Mouse (Mus musculus): ENCODE measurements around the gene Dynlt1f. TPM values are rescaled to one million over a fixed set of nuclear protein-coding genes. Genes with fewer than 3 reads are reported as not detected.
"Not testable (repeated sequence)": the region's sequence is repeated elsewhere in the genome, so short reads cannot be mapped to it uniquely, and the experiment has no call there.

Gene Dynlt1f
- polyA plus RNA-seq, 3 experiments from 2014 or later = 70.8 to 107 (median 72.0) TPM

DNA sequence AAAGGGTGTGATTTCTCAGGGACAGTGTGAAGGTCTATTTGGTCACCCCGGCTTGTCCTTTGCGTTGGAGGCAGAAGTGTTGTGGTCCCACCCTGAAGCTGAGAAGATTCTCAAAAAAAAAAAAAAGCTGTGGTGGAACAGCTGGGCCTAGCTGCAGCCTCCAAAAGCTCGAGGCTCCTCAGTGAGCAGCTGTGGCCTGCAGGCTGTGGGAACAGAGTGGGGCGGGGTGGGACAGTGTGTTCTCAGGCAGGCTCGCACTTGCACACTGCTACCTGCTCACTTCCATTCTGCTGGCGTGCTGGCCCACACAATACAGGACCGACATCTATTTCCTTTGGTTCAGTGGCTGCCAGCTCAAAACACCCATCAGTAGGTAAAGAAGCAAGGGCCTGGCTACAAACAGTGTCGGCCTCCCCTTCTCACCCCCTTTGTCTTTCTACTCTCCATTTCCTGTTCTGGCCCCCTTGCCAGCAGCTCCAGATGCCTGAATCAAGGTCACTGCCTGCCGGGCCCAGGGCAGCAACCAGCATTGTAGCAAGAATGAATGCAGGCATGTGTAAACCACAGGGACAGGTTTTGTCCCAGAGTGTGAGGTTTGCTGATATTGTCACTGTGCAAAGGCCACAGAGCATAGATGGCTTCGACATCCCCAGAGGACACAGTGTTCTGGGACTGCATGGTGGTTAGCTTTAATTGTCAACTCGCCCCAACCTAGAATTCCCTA lies 5.6 kb upstream of the Dynlt1f start:
- ATAC-seq = not testable (repeated sequence)

DNA sequence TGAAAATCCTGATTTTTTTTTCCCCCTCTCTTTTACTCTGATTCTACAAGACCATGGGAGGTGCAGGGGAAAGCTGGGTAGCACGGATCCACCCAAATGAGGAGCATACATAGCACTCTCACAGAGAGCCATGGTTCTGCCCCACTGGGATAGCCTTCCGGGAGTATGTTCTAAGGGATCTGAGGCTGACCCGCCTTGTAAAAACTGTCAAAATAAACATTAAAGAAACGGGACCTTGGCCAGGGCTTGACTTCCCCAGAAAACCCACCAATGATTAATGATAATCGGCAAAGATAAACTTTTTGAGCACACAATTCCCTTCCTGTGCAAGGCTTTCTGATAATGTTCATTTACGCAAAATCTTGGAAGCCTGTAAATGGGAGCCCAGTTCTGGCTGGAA lies 4.9 kb upstream of the Dynlt1f start:
- not testable (repeated sequence) for ATAC-seq

DNA sequence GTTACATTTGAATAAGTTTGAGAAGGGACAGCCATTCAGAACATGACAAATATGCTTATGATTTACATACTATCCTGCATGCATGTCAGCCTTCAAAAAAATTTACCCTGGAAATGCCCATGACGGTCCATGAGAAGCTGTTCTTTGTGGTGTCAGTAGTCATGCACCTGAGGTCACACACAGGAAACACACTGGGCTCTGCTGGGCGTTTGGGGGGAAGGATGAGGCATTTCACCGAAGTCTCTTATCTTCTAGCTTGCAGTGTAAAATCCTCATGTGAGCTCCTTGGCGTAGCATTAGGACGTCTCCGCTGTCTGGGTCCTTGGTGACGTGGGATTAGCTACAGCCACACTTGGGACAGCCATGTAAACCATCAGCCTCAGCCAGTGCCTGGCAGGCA lies 3.1 kb upstream of the Dynlt1f start, which contains the start of gene Sytl3:
Gene Sytl3, plus strand, starts transcription at position 293 of the 400 bp plus-strand sequence.
- peak; percentile 7 for ATAC-seq

DNA sequence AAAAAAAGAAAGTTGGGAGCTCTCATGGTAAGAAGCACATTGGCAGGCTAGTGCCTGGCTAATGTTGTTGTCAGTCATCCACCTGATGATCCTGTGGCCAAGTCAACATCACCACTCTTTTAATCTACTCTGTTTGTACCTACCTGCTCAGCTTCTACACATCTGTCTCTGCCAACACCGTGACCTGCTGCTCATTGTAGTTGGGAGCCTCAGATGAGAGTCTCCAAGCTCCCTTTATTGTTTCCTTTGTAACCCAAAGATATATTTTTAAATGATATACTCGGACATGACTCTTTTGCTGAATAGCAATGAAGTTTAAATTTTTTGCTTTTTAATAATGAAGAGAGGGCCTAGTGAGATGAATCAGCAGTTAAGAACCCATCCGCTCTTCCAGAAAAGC lies 771 bp upstream of the Dynlt1f start:
- not testable (repeated sequence) for ATAC-seq

- peak; percentile 24 for ATAC-seq
Measured at GRCm38 (mm10) chr17:6655087-6655511, 601 bp downstream of the Dynlt1f start.

GRCm38 (mm10) chr17:6653341-6653946 lies 2.3 kb downstream of the Dynlt1f start:
- ATAC-seq = not testable (repeated sequence)

- ATAC-seq = not testable (repeated sequence)
Measured at GRCm38 (mm10) chr17:6650904-6651565, 4.7 kb downstream of the Dynlt1f start.

DNA sequence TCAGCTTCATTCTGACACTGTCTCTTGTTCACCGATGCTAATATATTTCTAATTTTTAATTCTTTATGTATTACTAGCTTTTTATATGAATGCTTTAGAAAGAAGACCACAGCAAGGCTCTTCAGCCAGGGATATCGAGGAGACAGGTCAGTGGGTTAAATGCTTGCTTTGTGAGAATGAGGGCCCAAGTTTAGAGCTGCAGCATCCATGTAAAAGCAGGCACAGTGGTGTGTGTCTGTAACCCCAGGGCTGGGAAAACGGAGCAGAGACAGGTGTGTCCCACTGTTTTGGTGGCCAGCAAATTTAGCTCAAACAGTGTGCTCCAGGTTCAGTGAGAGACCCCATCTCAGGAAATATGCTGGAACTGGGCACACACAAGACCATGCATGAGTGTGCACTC lies 8.2 kb downstream of the Dynlt1f start:
- not testable (repeated sequence) for ATAC-seq

- not testable (repeated sequence) for ATAC-seq
Measured at GRCm38 (mm10) chr17:6646841-6647240, 8.9 kb downstream of the Dynlt1f start.

DNA sequence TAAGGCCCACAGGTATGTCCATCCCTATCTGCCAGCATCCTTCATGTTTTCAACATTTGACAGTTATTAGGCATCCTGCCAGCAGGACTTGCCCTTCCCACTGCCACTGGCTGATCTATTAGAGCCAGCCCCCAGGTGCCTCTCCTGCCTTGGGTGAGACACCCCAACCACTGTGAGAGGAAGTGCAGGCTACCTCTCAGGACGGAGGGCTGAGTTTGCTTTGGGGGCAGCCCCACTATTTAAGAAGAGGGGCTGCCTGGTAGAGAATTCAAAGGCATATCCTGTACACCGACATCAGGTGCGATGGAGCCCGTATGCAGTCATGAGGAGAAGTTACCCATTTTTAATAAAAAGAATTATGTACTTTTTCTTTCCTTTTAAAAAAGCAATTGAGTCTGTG lies 10.0 kb downstream of the Dynlt1f start:
- ATAC-seq = not testable (repeated sequence)

DNA sequence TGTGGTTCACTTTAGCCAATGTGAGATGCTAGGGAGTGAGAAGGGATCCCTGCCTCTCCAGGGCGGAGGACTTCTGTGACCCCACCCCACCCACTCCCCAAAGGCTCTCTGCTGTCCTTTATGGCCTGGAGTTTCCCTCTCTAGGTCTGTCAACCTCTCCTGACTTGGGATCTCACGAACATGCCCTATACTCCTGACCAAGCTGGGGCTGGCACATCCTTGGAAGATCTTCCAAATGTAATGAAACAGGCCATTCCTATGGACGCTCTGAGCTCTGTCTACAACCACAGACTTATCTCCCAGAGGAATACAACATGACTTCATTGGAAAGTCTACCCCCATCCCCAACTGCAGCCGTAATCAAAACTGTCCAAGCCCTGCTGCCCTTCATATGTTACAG lies 11.0 kb downstream of the Dynlt1f start:
- ATAC-seq = not testable (repeated sequence)

DNA sequence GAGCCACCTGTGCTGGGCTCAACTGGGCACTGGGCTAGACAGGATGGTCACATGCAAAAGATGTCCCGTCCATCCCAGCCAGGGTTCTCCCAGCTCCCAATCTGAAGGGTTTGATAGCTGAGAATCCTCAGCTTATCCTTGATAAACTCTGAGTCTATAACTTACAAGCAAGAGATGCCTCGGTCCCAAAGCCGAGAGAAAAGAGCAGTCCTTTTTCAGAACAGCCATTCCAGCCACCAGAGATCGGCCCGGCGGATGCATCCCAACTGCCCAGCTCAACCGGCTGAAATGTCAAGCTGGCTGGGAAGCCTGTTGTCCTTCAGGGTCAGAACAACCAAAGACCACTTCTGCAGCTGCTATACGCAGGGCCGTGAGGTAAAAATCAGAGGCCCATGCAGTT lies 11.5 kb downstream of the Dynlt1f start:
- not testable (repeated sequence) for ATAC-seq

GRCm38 (mm10) chr17:6640771-6641429 lies 14.8 kb downstream of the Dynlt1f start:
- ATAC-seq = peak; percentile 60

GRCm38 (mm10) chr17:6640044-6640637 lies 15.6 kb downstream of the Dynlt1f start:
- ATAC-seq = not testable (repeated sequence)

DNA sequence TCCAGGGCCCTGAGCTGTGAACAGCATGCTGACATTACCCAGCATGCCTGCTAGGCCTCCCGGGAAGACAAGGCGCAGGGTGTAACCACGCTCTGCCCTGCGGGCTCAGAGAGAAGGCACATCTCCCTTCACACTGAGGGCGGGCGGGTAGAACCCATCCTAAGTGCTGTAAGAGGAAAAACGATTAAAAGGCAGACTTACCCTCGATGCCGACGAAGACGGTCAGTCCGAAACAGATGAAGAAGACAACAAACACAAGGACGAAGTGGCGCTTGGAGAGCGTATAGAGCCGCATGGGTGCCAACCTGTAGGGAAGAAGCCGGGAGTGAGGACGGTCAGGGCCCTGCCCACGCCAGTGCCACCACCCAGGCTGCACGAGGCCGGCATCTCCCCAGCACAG lies 16.2 kb downstream of the Dynlt1f start:
- not testable (repeated sequence) for ATAC-seq

DNA sequence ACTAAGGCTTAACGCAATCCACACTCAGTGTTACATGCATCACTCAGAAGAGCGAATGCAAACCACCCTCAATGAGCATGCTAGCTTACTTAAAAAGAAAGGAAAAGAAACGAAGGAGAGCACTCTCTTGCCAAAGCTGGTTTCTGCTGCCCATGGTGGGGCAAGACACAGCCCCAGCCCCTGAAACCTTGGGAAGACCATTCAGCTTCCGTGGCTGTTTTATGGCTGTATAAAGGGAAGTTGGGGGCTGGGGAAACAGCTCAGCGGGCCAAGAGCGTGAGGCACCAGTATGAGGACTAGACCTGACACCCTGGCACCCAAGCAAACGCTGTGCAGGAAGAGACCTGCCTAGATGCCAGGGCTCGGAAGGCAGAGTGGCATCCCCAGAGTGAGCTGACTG lies 17.3 kb downstream of the Dynlt1f start:
- not testable (repeated sequence) for ATAC-seq

GRCm38 (mm10) chr17:6637434-6637833 lies 18.3 kb downstream of the Dynlt1f start:
- ATAC-seq = not testable (repeated sequence)

- no peak for ATAC-seq
Measured at GRCm38 (mm10) chr17:6636861-6637260, 18.8 kb downstream of the Dynlt1f start.

- ATAC-seq = not testable (repeated sequence)
Measured at GRCm38 (mm10) chr17:6635781-6636180, 19.9 kb downstream of the Dynlt1f start.

DNA sequence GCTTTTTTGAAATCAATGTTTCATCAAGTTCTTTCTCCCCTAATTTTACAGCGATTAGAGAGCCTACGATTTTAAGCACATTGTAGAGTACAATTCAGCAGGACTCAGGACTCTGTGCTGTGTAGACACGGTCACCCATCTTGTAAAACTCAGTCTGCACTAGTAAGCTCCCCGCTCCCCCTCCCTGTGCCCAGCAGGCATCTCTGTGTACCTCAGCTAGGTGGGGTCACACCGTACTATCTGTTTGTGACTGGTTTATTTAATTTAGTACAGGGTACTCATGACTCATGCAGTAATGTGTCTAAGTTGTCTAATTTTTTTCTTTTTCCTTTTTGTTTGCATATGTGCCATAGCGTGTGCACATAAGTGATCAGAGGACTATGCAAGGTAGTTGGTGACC lies 22.9 kb downstream of the Dynlt1f start:
- ATAC-seq = not testable (repeated sequence)

DNA sequence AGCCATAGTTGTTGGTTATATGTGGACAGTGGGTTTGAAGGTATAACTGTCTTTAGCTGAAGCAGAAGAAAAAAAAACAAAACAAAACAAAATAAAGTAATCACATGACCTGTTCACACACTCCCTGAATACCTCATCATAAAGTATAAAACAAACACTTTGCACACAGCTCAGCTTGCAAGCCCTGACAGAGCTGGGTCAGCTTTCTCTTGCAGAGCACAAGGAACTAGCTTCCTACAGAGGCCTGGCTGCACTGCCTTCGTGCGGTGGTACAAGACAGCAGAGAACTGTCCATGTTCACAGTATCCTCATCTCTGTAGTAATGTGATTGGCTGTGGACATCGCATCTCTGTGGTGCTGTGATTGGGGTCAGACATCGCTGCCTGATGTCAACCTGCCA lies 25.3 kb downstream of the Dynlt1f start:
- ATAC-seq = not testable (repeated sequence)

DNA sequence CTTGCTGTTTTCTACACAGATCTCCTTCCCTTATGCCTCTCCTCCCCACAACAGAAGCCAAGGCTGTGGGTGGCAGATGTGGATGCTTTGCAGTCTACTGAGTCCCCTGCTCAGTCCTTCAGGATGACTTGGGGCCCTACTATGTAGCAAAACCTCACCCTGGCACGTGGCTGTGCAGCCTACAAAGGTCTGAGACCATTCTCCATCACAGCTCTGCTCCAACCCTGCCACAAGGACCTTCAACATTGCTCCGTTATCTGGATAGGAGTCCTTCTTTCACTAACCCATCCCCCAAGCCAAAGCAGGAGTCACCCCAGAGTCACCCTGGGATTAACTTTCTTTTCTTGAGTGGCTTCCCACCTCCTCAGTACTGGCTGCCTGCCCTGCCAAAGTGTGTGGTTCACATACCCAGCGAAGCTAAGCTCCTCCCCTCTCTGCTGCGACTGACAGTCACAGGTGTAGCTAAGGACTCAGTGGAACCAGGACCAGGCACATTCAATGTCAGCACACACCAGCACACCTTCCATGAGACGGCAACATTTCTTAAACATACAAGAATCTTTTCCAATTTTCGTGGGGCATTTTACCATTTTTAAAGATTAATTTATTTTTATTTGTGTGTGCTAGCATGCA lies 30.7 kb downstream of the Dynlt1f start:
- ATAC-seq = not testable (repeated sequence)

All from inflammation-experienced regulatory T-cells, adult 6 months (primary cell).